Mouse (Mus musculus): Measurements from ENCODE around the gene Abcd3. TPM values are rescaled to one million over a fixed set of nuclear protein-coding genes. Genes with fewer than 3 reads are reported as not detected.
A peak's percentile ranks its signal among the peaks of the same experiment; 100 is the strongest.
"Not testable (repeated sequence)": the region's sequence is repeated elsewhere in the genome, so short reads cannot be mapped to it uniquely, and the experiment has no call there.

Gene Abcd3
- polyA plus RNA-seq, 1 experiment = 5.6 TPM

DNA sequence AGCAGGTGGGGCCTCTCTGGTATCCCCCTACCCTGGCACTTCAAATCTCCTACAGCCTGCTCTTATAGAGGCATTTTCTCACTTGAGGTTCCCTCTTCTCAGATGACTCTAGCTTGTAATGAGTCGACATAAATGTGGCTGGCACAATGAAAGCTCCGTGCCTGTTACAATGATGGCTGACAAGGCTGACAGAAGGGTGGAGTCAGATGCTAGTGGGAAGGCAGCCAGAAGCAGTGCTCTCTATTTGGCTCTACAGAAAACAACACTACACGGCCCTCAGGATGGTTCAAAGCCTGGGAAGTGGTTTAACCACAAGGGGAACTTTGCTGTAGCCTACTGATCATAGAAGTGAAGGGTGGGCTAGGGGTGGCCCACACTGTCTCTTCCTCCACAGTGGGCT lies 60.0 kb downstream of the Abcd3 start:
- Histone ChIP-seq H3K27me3 (replicated peaks) (peaks cover 2% of the 10 kb centered on the region), H3K4me3 (replicated peaks) (peak overlapping the region; percentile 40), H3K9me3 (no peaks in the 10 kb centered on the region), H3K4me1 (peaks cover 11% of the 10 kb centered on the region), H3K36me3 (replicated peaks; ENCODE audit: low read length) (peaks cover 9% of the 10 kb centered on the region)
- TF ChIP-seq GATA1 (IDR thresholded peaks at IDR 0.05; ENCODE audit: borderline replicate concordance, low read length) (no peak), FLI1 (IDR thresholded peaks at IDR 0.05; ENCODE audit: low read length) (no peak)

DNA sequence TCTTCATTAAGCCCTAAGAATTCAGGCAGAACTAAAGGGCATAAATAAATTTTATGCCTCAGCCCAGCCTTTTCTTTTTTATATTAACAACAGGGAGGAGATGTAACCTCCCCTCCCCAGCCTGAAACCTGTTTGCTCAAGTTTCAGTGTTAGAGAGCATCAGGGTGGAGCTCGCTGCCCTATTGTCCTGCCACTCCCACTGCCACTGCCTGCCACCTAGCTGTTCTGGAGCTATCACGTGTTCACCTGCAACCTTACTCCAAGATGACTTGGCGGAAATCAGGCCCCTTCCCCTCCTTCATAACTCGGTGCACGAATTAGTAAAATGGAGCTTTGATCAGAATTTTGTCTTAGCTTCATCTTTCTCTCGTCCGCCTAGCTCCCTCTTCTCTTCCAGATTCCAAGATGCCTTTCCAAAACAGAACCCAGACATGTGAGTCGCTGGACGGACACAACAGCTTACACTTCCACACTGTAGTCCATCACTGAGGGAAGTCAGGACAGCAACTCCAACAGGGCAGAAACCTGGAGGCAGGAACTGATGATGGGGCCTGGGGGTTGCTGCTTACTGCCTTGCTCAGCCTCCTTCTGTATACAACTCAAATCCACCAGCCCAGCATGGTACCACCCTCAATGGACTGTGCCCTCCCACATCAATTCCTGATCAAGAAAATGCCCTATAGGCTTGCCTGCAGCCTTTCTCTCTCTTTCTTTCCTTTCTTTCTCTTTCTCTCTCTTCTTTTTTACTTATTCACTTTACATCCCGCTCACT lies 60.6 kb downstream of the Abcd3 start:
- H3K9me3 ChIP-seq; H3K36me3 ChIP-seq (replicated peaks; ENCODE audit: low read length); H3K27me3 ChIP-seq (replicated peaks): not testable (repeated sequence)
- Histone ChIP-seq H3K4me3 (replicated peaks) (peak overlapping the region; percentile 33), H3K4me1 (peaks cover 11% of the 10 kb centered on the region)

DNA sequence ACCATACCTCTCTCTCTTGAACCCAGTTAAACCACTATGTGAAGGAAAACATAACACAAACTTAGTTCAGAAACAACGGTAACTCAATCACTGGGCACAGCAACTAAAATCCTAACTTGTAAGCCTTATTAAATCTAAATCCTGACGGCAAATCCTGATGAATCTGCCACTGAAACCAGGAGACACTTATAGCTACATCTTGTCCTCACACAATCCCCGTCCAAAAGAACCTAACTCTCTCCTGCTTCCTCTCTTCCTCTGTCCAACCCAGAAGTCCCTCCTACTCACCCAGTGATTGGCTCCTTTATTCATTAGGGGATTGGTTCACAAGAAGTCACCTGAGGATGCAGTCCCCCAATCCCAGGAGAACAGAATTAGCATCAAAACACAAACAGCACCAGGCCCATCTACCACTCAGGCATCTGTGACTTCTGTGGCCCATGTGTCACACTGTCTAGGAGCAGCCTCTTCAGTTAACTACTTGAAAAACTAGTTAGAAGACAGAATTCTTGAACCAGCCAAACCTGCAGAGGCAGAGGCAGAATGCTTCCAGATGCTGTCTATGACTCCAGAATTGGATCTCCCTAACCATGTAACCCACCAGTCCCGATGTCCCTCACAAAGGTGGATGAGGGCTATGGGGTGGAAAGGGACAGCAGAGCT lies 73.8 kb downstream of the Abcd3 start:
- not testable (repeated sequence) for H3K36me3 ChIP-seq (replicated peaks; ENCODE audit: low read length); H3K4me3 ChIP-seq (replicated peaks); H3K9me3 ChIP-seq
- H3K4me1 ChIP-seq = peaks cover 21% of the 10 kb centered on the region
- peaks cover 28% of the 10 kb centered on the region for H3K27me3 ChIP-seq (replicated peaks)

DNA sequence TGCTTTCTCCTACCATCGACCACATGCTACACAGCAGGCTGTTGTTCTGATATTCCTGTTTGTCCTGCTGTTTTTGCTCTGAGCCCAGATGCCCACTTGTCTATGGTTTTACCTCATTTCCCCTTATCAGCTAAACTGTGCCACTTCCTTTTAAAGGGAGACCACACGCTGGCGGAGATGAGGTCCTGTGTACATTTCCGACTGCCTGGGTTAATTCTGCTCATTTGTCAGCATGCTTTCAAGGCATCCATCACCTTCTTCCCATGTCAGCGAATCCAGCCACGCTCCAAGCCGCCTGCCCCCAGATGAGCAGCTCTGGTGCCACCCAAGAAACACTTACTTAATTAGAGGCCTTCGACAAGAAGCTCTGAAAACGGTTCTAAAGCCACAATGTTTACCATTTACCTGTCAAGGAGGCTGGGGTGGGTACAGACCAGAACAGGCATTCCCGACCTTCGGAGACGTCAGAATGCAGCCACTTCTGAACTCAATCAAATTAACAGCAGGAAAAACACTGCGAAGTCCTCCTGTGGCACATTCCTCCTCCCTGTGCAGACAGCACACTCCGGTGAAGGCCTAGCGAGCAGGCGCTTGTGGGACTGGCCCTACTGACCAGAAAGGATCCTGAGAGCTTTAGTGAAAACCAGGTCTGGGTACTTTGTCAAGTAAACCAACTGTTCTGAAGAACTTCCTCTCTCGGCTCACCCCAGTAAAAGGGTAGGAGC lies 75.5 kb downstream of the Abcd3 start:
- H3K36me3 ChIP-seq (replicated peaks; ENCODE audit: low read length) = no peaks in the 10 kb centered on the region
- peak overlapping the region; percentile 62 for H3K4me3 ChIP-seq (replicated peaks)
- TF ChIP-seq FLI1 (IDR thresholded peaks at IDR 0.05; ENCODE audit: low read length) (no peak), GATA1 (IDR thresholded peaks at IDR 0.05; ENCODE audit: borderline replicate concordance, low read length) (no peak)
- H3K9me3 ChIP-seq = peaks cover 4% of the 10 kb centered on the region; the same call in 1 of the 2 replicates
- peaks cover 27% of the 10 kb centered on the region for H3K4me1 ChIP-seq
- H3K27me3 ChIP-seq (replicated peaks) = peaks cover 33% of the 10 kb centered on the region

DNA sequence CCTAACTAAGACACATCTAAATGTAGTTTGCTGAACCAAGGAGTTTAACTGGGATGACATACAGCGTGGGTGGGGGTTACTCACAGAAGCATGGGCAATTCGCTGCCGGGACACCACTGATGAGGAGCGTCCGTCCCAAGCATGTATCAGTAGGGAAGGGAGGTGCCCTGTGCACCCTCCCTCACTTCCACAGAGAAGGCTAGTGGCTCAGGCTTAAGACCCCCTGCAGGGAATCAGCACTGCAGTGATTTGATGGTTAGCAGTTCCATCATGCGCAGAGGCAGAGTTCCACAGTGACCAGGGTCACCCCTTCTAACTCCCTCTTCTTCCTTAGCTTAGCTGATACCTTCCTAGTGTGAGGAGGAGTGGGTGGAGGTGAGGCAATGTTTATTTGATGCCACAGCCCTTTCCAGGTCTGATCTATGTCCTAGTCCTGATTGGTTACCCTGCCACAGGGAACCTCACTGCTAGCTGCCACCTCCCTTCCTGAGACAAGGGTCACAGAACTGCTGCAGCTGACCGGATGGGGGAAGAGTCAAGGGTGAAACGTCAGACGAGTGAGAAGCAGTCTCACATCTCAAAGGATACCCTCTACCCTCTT lies 76.3 kb downstream of the Abcd3 start:
- H3K4me3 ChIP-seq (replicated peaks) = no peak overlapping the region
- H3K36me3 ChIP-seq (replicated peaks; ENCODE audit: low read length) = no peaks in the 10 kb centered on the region
- TF ChIP-seq GATA1 (IDR thresholded peaks at IDR 0.05; ENCODE audit: borderline replicate concordance, low read length) (no peak), FLI1 (IDR thresholded peaks at IDR 0.05; ENCODE audit: low read length) (no peak)
- H3K9me3 ChIP-seq = peaks cover 4% of the 10 kb centered on the region; the same call in 1 of the 2 replicates
- peaks cover 27% of the 10 kb centered on the region for H3K4me1 ChIP-seq
- peaks cover 35% of the 10 kb centered on the region for H3K27me3 ChIP-seq (replicated peaks)

DNA sequence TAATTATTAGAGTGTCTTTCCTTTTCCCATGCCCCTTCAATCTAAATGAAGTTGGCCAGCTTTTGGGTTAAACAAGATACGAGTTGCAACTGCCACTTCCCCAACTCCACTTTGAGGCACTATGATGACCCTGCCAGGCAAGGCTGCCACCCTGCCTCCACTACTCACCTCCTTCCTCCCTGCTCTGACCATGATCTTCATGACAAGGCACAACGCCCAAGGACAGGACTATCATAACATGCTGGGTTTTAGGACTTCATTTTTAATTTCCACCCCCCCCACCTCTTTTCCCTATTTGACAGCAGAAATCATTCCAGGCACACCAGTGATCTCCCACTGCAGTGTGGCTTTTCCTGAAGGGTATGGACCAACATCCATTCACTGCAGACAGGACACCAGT lies 77.2 kb downstream of the Abcd3 start:
- peaks cover 39% of the 10 kb centered on the region for H3K27me3 ChIP-seq (replicated peaks)
- peaks cover 4% of the 10 kb centered on the region; the same call in 1 of the 2 replicates for H3K9me3 ChIP-seq
- H3K4me3 ChIP-seq (replicated peaks) = no peak overlapping the region
- H3K36me3 ChIP-seq (replicated peaks; ENCODE audit: low read length) = no peaks in the 10 kb centered on the region
- H3K4me1 ChIP-seq = peaks cover 27% of the 10 kb centered on the region
- no peak for TF ChIP-seq GATA1 (IDR thresholded peaks at IDR 0.05; ENCODE audit: borderline replicate concordance, low read length)

DNA sequence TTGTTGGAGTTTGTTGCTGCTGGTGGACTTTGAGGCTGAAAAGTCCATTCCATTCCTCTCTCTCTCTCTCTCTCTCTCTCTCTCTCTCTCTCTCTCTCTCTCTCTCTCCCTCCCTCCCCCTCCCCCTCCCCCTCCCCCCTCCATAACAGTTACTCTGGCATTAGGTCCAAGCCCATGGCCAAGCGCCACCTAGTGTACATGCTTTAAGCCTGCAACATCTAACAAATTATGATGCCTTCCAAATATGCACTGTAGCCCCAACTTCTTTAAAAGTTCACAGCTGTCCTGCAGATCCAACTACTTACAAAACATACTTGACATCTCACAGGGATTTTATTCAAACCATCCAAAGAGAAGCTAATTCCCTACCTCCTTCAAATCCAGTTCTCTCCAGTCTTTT lies 77.6 kb downstream of the Abcd3 start:
- peaks cover 4% of the 10 kb centered on the region; the same call in 1 of the 2 replicates for H3K9me3 ChIP-seq
- H3K4me1 ChIP-seq = peaks cover 27% of the 10 kb centered on the region
- H3K36me3 ChIP-seq (replicated peaks; ENCODE audit: low read length) = no peaks in the 10 kb centered on the region
- no peak overlapping the region for H3K4me3 ChIP-seq (replicated peaks)
- no peak for TF ChIP-seq FLI1 (IDR thresholded peaks at IDR 0.05; ENCODE audit: low read length)
- no peak for TF ChIP-seq GATA1 (IDR thresholded peaks at IDR 0.05; ENCODE audit: borderline replicate concordance, low read length)
- H3K27me3 ChIP-seq (replicated peaks) = peaks cover 42% of the 10 kb centered on the region

DNA sequence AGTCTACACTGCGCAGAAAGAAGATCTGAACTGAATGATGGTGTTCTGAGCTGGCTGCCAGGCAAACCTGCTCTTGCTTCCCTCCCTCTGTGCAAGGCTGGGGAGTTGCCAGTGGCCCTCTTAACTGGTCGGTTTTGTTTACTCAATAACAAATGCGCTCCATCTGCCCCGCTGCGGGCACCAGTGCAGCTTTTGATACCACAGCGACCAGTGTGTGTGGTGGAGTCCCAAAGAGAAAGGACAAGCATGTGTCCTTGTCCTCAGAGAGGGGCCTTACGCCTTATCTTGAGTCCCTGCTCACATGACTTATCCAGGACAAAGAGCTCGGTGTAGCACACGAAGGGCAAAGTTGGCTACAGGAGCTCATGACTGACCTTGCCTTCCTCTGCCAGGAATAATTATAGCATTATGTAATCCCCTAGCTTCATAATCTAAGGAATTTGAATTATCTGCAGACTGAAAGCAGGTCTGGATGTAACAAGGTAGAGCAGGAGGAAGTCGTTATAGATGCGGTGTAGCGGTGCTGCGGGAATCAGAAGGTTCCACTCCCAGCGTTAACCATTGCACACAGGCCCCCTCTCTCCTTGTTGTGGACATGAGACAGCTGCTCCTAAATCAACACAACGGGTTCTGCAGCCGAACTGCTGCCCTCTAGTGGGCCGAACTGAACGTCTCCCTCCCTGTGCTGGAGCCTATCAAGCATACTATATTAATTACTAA lies 78.9 kb downstream of the Abcd3 start:
- no peaks in the 10 kb centered on the region for H3K36me3 ChIP-seq (replicated peaks; ENCODE audit: low read length)
- TF ChIP-seq FLI1 (IDR thresholded peaks at IDR 0.05; ENCODE audit: low read length) (no peak), GATA1 (IDR thresholded peaks at IDR 0.05; ENCODE audit: borderline replicate concordance, low read length) (no peak)
- H3K4me1 ChIP-seq = peaks cover 27% of the 10 kb centered on the region
- no peak overlapping the region for H3K4me3 ChIP-seq (replicated peaks)
- peaks cover 48% of the 10 kb centered on the region for H3K27me3 ChIP-seq (replicated peaks)
- peaks cover 4% of the 10 kb centered on the region; the same call in 1 of the 2 replicates for H3K9me3 ChIP-seq

DNA sequence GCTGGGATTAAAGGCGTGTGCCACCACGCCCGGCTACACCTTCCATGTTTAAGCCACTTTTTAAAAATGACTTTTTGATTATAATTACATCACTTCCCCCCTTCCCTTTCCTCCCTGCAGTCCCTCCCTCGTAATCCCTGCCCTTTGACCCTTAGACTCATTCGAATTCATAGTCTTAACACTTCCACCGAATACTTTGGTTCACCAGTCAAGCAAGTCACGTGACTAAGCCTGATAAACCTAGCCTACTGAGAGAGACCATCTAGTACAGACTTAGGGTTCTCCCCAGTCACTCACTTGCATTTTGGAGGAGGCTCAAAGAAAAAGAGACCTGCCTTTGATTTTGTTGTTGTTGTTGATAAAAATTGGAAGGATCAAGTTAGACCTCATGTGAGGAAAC lies 79.6 kb downstream of the Abcd3 start:
- H3K9me3 ChIP-seq = peaks cover 4% of the 10 kb centered on the region; the same call in 1 of the 2 replicates
- H3K4me3 ChIP-seq (replicated peaks) = no peak overlapping the region
- peaks cover 27% of the 10 kb centered on the region for H3K4me1 ChIP-seq
- no peak for TF ChIP-seq GATA1 (IDR thresholded peaks at IDR 0.05; ENCODE audit: borderline replicate concordance, low read length)
- TF ChIP-seq FLI1 (IDR thresholded peaks at IDR 0.05; ENCODE audit: low read length) = no peak
- H3K36me3 ChIP-seq (replicated peaks; ENCODE audit: low read length) = no peaks in the 10 kb centered on the region
- peaks cover 46% of the 10 kb centered on the region for H3K27me3 ChIP-seq (replicated peaks)
